Mouse (Mus musculus) left cerebral cortex, adult 9 months (tissue): Measurements from ENCODE around the gene Arl5a.

Source experiments
- DNase-seq, 2 experiments: peaks; one replicate each; pipeline ENCODE4 v3.0.0; 2022; ENCODE audit warnings: low spot score in 2 of 2

Gene Arl5a

GRCm38 (mm10) chr2:52422871-52423610, 1.7 kb downstream of the Arl5a start:
- DNase-seq: no peak

DNA sequence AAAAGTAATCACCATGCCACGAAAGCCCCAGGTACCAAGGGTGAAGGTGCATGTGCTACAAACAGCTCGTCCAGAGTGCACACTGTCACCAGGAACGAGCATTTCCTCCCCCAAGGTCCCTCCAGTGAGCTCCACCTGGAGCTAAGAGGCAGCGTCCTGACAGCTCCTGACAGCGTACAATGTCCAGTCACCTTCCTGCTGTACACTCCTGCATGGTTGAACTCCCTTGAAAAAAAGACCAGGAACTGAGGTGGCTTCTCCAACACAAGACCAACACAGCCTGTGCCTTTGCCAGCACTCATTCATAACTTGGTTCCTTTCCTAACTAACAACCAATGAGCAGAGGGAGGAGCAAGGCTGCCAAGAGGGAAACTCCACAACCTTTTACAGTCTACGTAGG, 3.5 kb downstream of the Arl5a start:
- no peak for DNase-seq

DNA sequence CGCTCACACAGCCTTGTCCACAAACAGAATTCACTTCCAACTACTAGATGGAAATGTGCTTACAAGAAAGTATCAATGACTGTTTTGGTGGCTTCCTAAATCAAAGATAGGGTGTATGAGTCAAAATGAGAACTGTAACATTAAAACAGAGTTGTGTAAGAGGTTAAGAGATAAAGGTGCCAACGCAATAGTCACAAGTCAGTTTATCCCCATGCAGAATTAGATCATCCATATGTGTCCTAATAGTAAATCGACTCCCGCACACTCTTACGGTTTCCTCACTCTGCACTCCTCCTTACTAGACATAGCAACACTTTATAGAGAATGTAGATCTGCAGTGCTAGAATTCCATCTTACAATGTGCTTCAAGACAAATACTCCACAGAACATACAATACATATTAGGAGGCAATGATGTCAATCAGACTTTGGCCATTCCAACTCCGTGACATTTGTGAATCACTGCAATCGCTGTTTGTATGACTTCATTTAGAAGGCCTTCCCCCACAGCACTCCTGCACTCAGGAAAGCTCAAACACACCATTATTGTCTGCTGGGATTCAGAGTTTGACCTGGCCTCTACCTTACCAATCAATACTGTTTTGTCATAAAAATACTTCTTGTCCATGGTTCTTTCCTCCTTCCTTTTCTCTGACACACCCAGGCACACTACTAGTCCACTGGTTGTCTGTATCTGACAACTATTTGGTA, 4.5 kb downstream of the Arl5a start:
- no peak for DNase-seq

GRCm38 (mm10) chr2:52419295-52419694, 5.4 kb downstream of the Arl5a start:
- no peak for DNase-seq

DNA sequence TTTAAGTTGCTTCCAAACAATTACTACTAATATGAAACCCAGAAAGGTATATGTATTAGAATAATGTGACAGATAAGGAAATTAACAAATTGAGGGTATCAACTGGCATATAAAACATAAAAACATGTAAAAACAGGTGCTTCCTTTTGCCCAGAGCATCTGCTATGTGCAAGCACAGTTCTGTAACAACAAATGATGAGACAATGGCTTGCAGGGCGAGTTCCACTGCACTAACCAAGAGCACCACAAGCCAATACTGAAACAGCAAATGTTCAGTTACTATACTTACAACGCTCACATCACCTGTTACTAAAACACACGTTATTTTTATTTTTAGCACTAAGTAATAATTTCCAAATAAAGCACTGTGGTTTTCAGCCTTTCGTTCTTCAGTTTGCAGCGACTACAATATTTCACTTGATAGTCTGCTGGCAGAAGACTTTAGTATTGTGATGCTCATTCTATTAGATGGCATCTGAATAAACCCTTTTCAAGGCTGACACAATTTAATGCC, 12.1 kb downstream of the Arl5a start:
- DNase-seq: no peak

- DNase-seq: no peak
These were observed 18.2 kb downstream of the Arl5a start for GRCm38 (mm10) chr2:52406480-52406879.

DNA sequence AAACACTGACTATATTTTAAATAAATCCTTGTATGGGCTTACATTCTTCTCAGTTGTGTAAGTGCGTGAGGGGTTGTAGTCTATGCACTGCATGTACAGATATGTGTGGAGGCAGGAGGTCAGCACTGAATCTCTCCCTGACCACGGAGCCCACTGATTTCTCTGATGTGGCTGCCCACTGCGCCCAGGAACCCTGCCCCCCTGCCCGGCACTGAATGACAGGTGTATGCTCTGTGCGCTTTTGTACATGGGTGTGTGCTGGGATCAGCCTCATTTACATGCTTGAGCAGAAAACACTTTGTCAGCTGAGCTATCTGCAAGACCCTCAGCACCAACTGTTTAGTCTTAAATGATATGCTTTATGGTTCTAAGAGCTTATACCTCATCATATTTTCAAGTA, 19.5 kb downstream of the Arl5a start:
- no peak for DNase-seq

- DNase-seq: no peak
These were observed 30.2 kb downstream of the Arl5a start for GRCm38 (mm10) chr2:52394529-52394928.

DNA sequence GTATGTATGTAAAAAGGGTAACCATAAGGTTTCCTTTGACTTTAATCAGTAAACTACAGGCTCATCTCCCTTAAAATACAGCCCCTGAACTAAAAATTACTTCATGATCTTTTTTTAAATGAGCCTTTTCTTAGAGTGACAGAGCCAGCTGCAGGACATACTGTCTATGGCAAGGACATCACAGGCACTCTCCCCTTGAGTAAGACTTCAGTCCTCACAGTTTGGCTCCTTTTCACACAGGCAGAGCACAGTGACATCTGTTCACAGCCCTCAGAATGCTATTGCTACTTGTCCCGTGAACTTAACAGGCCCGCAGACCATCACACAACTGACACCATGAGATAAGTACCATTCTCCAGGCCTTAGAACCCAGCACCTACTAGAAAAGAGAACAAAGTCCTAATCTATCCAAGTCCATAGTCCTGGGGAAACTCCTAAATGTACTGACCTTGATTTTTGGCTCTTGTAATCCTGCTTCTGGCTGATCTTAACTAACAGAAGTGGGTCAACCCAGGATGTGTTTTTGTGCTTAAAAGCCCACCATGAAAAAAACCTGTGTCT, 34.2 kb downstream of the Arl5a start:
- no peak for DNase-seq

DNA sequence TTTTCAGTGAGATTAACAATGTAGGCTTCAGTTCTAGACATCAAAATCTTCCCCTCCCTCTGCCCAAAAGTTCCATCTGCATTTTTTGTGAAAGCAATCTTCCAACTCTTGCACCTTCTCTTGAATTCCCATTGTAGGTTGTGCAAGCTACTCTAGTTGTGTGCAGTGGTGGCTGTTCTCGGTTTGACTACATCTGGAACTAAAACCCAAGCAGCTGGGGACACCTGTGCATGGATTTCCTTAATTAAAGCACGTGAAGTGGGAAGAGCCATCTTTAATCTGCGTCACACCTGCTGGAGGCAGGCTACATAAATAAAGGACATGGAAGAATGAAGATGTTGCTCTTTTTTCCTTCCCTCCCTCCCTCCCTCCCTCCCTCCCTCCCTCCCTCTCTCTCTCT, 34.7 kb downstream of the Arl5a start:
- no peak for DNase-seq

- DNase-seq: no peak
These were observed 38.2 kb downstream of the Arl5a start for GRCm38 (mm10) chr2:52386451-52386850.

GRCm38 (mm10) chr2:52386037-52386436, 38.7 kb downstream of the Arl5a start:
- DNase-seq: no peak

- DNase-seq: no peak
These were observed 45.8 kb downstream of the Arl5a start for GRCm38 (mm10) chr2:52378848-52379261.

DNA sequence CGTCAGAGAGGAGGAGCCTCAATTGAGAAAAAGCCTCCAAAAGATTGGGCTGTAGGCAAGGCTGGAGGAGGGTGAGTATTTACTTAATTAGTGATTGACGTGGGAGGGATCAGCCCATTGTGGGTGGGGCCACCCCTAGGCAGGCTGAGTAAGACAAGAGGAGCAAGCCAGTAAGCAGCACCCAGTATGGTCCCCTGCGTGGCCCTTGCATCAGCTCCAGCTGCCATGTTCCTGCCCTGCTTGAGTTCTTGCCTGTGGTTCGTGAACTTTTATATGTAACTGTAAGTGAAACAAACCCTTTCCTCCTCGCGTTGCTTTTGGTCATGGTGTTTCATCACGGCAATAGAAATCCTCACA, 46.3 kb downstream of the Arl5a start, which contains the start of gene Neb:
Neb (minus strand) TSS at position 27 of the 357 bp plus-strand sequence.
- DNase-seq: no peak

GRCm38 (mm10) chr2:52377706-52378447, 46.8 kb downstream of the Arl5a start:
- no peak for DNase-seq

- DNase-seq: no peak
These were observed 50.0 kb downstream of the Arl5a start for GRCm38 (mm10) chr2:52374706-52375105.

DNA sequence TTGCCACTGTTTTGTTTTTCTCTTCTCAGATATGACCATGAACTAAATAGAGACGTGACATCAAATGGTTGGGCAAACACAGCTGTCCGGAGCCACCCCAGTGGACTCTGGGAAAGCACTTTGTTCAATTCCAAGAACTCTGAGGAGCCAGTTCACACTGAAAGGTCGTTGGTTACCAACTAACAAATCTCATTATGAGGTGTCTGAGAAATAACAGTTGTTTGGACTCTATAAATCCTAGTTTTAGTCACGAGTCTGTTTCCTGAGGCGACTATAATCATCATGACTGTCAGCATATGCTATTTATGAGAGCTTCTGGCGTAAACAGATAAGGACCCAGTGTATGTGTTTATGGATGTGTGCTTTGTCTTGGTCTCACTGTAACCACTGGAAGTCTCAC, 52.2 kb downstream of the Arl5a start:
- DNase-seq: no peak

GRCm38 (mm10) chr2:52372080-52372479, 52.6 kb downstream of the Arl5a start:
- DNase-seq: no peak

- no peak for DNase-seq
These were observed 53.6 kb downstream of the Arl5a start for GRCm38 (mm10) chr2:52371066-52371465.

DNA sequence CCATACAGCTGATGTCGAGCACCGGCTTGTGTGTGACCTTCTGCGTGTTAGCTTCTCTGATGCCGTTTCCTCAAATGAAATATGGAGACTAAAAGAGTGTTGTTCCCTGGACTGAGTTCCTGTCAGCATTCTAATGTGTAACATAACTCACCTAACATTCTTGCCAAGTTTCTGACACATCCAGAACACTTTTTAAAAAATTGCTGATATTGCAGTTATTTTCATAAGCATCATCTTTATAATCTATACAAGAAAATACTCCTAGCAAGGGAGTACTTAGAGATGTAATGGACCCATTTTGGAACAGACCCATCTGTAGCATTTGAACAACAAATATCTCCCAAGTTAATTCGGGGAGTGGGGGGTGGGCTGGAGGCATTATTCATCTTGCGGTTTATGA, 55.1 kb downstream of the Arl5a start:
- no peak for DNase-seq

- no peak for DNase-seq
These were observed 57.0 kb downstream of the Arl5a start for GRCm38 (mm10) chr2:52367665-52368064.

DNA sequence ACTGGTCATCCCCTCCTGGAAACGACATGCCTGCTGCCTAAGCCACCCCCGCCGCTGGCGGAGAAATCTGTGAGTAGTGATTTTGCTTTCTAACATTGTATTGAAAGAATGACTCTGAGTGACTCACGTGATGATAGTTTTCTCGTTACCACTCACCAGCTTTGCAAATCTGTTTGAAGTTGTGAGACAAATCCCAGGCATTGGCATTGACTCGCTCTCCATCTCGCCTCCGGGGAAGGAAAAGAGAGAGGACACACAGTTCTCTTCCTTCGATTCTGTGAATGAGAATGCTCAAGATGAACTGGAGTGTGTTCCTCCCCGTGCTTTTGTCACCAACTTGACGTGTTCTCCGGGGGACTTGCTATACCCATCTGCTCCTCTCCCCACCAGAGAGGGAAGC, 57.5 kb downstream of the Arl5a start:
- peak in 1 of 2 experiments; percentile 4 for DNase-seq
